Mouse (Mus musculus) cerebellum, adult 9-10 months (tissue): ENCODE measurements around the gene Cd93.

ENCODE experiments used
- DNase-seq: peaks from one replicate; pipeline ENCODE4 v3.0.0; 2022

Gene Cd93

DNA sequence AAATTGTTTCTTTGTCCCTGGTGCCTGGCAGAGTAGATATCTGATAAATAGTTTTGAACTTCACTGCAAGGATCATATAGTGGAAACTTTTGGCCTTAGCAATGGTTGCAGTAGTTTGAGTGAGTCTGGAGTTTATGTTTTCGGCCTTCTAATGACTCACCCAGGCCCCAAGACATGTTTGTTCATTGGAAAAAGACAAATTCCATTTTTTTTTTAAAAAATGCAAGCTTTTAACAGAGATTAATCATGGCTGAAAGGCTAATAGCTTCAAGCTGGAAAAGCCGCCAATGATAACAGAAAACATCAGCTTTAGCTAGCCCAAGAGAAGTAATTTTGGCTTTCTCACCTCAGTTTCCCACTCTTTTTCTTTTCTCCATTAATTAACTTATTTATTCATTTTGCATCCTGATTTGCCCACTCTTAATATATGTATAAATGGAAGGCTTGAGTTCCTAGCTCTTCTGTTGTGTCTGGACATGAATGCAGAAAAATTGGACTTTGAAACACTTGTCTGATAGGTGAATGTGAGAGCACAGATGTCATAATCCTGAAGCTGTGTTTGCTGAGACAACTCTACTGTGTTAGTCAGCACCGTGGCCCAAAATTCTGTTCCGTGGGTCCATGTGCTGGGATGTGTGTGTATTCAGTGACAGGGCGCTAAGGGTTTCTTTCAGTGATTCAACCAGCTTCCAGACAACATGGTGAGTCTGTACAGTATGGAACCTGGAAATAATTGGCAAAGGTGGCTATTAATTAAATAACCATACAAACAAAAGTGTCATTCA lies 44.3 kb downstream of the Cd93 start:
- no peak for DNase-seq

DNA sequence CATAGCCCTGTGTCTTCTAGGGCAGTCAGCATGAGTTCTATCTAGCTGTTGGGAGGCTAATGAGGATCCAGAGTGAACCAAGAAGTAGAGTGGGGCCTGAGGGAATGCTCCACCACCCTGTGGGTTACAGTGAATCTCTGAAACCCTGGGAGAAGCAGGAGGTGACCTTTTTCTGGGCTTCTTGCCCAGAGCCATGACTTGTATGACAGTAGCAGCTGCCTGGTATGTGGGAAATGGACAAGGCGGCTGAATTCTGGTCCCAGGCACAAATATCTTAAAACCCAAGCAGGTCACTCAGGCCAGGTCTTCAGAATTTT lies 45.6 kb downstream of the Cd93 start:
- DNase-seq = no peak

DNA sequence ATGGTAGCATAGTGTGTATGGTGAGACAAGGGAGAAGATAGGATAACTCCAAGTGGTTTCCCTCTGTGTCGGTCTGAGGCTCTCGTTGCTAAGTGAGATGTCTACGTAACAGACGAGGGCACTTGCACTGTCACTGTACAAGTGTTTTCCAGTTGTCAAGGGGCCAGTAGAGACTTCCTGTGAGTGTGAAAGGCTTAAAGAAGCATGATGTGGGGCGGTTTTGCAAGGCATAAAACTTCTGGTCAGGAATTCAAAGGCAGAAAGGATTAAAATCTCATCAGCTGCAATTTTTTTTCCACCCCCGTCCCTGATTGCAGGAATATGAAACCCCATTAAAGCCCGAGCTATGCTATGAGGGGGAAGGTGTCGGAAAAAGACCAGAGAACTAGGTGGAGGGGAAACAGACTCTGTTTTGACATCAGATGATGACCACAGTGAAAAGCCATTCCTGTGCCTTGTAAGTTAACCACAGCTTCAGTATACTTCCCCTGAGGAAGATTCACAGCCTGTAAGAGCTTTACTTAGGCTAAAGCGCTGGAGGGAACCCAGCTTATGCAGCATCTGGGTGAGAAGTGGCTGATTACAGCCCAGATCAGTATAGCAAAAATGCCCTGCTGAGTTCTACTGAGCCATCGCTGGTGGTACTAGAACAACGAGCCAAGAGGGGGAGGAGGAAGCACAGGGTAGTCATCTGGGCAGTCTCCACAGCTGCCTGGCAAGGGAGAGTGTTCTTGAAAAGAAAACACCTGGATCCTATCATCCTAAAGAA lies 46.2 kb downstream of the Cd93 start:
- no peak for DNase-seq

- no peak for DNase-seq
These were observed 47.2 kb downstream of the Cd93 start for GRCm38 (mm10) chr2:148396209-148396608.

- no peak for DNase-seq
These were observed 48.0 kb downstream of the Cd93 start, which contains the start of gene Sstr4 for GRCm38 (mm10) chr2:148395131-148396051. Gene Sstr4, plus strand, starts transcription at chr2:148395344.

- DNase-seq = no peak
These were observed 49.5 kb downstream of the Cd93 start for GRCm38 (mm10) chr2:148393846-148394245.

GRCm38 (mm10) chr2:148393149-148393548 lies 50.2 kb downstream of the Cd93 start:
- DNase-seq = no peak

DNA sequence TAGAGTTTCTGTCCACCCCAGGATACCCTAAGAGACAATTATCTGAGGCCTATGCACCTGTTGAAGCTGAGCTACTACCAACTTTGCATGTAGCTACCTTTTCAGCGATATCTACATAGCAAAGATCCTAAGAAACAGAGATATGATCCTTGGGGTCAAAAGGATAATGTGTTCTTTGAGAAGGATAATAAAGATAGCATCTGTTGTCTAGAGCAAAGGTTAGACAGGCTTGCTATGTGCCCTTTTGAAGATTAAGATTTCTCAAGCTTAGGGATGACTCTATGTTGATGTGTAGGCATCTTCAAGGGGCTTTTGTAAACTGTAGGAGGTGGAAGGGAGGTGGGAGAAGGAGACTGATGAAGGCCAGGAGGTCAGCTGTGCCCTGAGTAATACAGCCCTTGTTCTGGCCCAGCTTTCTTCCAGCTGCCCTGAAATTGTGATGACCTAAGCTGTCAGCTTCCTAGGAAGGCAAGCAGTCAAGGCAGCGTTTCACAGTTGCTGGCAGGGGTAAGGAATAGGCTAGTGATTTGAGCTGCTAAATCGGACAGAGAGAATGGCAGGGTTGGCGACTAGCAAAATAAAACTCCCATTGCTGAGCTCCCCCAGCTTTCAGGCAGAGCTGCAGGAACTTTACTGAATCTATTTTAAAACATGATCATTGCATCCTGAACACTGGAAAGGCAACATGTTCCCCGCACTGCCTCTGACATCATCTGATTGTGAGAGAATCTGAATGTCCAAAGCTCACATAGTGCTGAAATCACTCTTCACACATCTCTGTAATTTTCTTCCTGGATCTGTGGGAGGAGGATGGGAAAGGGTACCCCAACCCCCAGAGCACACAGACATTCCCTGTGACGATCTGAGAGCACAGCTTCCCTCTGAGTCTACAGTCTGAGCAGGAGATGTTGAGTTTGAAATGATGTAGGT lies 55.4 kb downstream of the Cd93 start:
- DNase-seq = no peak

- no peak for DNase-seq
These were observed 56.4 kb downstream of the Cd93 start for GRCm38 (mm10) chr2:148386927-148387326.
